Mouse (Mus musculus) bone marrow, adult 2 months (tissue): Measurements from ENCODE around the gene Pard3. TPM values are rescaled to one million over a fixed set of nuclear protein-coding genes. Genes with fewer than 3 reads are reported as not detected.

Source experiments
- H3K27ac ChIP-seq: fragments of 200-500 bp; 2 replicates; pipeline ENCODE4 v1.5.1; 2012; ENCODE audit warnings: low read depth, mild to moderate bottlenecking, control low read depth, inconsistent platforms, low read length; ENCODE audit not compliant: control insufficient read depth, poor library complexity, insufficient read depth
- H3K4me1 ChIP-seq: fragments of 200-500 bp; 2 replicates; pipeline ENCODE4 v1.6.1; 2011; ENCODE audit warnings: low read length; ENCODE audit not compliant: control insufficient read depth, insufficient read depth
- H3K4me3 ChIP-seq: fragments of 200-500 bp; replicated peaks from 2 replicates; pipeline ENCODE3; 2011; ENCODE audit warnings: mild to moderate bottlenecking, low read depth, low read length, control low read depth; ENCODE audit not compliant: control insufficient read depth
- CTCF ChIP-seq: fragments of 200-500 bp; IDR thresholded peaks from 2 replicates; pipeline ENCODE4 v1.5.1; 2011; ENCODE audit warnings: low read length, control low read depth; ENCODE audit not compliant: control insufficient read depth, insufficient read depth
- POLR2A ChIP-seq: fragments of 200-500 bp; IDR thresholded peaks from 2 replicates; pipeline ENCODE4 v1.6.1; 2011; ENCODE audit warnings: low read depth, mild to moderate bottlenecking, control low read depth, low read length, borderline replicate concordance; ENCODE audit not compliant: control insufficient read depth
- WGBS: fragments of 180-500 bp; shearing (Covaris S2); methylation state at CpG from one replicate; pipeline ENCODE4 v1.1.7; 2018; 5-methylcytosine and 5-hydroxymethylcytosine counted together
- polyA plus RNA-seq: library from polyadenylated mRNA; stranded (reverse); fragments of >200 nt; gene quantifications from 2 replicates; pipeline ENCODE4 v1.2.4, GENCODE M21; 2011; ENCODE audit warnings: low replicate concordance; ENCODE audit not compliant: missing spikeins, insufficient read depth, insufficient read length

Gene Pard3
- polyA plus RNA-seq, 1 experiment: 3.8 TPM

DNA sequence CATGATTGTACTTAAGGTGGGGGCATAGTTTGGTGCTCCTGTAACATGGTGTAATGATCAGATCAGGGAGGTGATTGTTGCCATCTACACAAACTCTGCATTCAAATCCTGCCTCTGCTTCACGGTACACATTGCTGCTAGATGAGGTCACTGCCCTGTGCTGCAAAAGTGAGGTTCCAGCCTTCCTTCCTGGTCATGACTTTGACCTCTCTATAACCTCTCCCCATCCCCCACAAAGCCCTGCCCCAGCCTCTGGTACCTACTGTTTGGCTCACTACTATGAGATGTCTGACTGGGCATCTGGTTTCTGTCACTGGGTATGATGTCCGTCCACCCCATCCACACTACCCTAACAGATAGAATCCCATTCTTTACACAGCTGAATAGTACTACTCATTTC lies 408.5 kb downstream of the Pard3 start:
- no peak overlapping the region for H3K27ac ChIP-seq
- 77% methylated on average over 2 of the region's 2 CpGs for WGBS
- no peak overlapping the region for H3K4me3 ChIP-seq
- H3K4me1 ChIP-seq: no peaks in the 10 kb centered on the region
- TF ChIP-seq POLR2A (no peak), CTCF (no peak)

- H3K27ac ChIP-seq: no peak overlapping the region
- no peaks in the 10 kb centered on the region for H3K4me1 ChIP-seq
- TF ChIP-seq POLR2A (no peak), CTCF (no peak)
- WGBS: 72% methylated on average over 2 of the region's 2 CpGs
- no peak overlapping the region for H3K4me3 ChIP-seq
Measured at GRCm38 (mm10) chr8:127480003-127480402, 416.3 kb downstream of the Pard3 start.

DNA sequence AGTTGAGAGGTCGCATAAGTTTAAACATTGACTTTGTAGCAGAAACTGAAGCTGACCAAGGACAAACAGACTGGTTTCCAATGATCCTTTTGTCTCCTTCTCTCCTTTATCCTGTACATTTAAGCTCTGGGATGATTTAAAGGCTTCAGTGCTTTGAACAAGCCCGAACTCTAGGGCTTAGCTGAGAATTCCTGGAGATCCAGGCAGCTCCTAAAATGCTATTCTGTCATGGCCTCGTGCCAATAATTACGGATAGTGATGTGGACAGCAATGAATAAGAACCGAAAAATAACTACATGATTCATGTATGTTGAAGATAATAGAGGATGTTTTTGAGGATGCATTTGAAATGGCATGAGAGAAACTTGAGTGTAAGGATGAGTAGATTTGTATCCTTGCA lies 421.9 kb downstream of the Pard3 start:
- no peaks in the 10 kb centered on the region; the same call in 1 of the 2 replicates for H3K4me1 ChIP-seq
- no peak overlapping the region for H3K4me3 ChIP-seq
- 77% methylated on average over 5 of the region's 5 CpGs for WGBS
- no peak overlapping the region for H3K27ac ChIP-seq
- TF ChIP-seq POLR2A: no peak
- no peak for TF ChIP-seq CTCF

DNA sequence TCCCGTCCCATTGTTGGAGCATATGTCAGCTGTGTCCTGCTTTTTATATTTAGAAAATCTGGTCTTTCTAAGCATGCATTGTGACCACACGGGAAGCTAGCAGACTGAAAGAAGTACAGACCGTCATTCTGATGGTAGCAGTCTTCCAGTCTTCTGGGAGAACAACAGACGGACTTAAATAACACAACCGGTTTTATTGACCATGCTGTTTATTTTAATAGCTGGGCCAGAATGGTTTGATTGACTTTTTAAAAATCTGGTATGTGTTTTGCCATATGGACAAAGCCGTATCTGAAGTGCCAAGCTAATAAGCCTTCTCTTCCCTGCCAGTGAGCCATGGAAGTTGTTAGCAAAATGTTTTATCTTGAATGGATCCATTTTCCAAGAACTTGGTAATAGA lies 428.3 kb downstream of the Pard3 start:
- no peak for TF ChIP-seq CTCF
- TF ChIP-seq POLR2A: no peak
- no peaks in the 10 kb centered on the region; the same call in 1 of the 2 replicates for H3K4me1 ChIP-seq
- H3K27ac ChIP-seq: no peak overlapping the region
- 86% methylated on average over 6 of the region's 6 CpGs for WGBS
- no peak overlapping the region for H3K4me3 ChIP-seq

GRCm38 (mm10) chr8:127495226-127495780 lies 431.6 kb downstream of the Pard3 start:
- WGBS: 59% methylated on average over 4 of the region's 4 CpGs
- H3K4me1 ChIP-seq: no peaks in the 10 kb centered on the region; the same call in 1 of the 2 replicates
- H3K27ac ChIP-seq: no peak overlapping the region
- H3K4me3 ChIP-seq: no peak overlapping the region
- TF ChIP-seq CTCF: no peak
- TF ChIP-seq POLR2A: no peak

GRCm38 (mm10) chr8:127498997-127499719 lies 435.5 kb downstream of the Pard3 start:
- no peak overlapping the region for H3K27ac ChIP-seq
- no peak overlapping the region for H3K4me3 ChIP-seq
- no peak for TF ChIP-seq POLR2A
- TF ChIP-seq CTCF: no peak
- peaks cover 4% of the 10 kb centered on the region for H3K4me1 ChIP-seq
- WGBS: 73% methylated on average over 13 of the region's 13 CpGs

- TF ChIP-seq CTCF (no peak), POLR2A (no peak)
- WGBS: 8% methylated on average over 13 of the region's 13 CpGs
- Histone ChIP-seq H3K4me3 (peak overlapping the region; percentile 7), H3K27ac (no peak overlapping the region), H3K4me1 (peaks cover 4% of the 10 kb centered on the region)
Measured at GRCm38 (mm10) chr8:127499720-127500114, 436.0 kb downstream of the Pard3 start.

DNA sequence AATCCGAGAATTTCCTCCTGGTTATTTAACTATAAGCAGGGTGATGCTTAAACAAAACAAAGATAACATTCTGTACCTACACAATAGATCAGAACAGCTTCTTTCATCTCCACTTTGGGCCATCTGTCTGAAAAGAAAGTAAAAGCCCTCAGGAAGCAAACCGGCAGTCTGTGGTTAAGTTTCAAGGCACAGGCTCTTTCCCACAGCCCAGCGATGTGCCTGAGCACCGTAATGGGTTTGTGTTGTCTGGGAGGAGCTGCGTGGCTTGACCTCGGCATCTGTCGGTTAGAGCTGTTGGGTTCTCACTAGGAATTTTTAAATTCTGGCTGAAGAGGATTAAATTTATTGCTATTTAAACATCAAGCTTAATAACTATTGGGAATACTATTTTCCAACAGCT lies 436.5 kb downstream of the Pard3 start:
- Histone ChIP-seq H3K4me1 (peaks cover 4% of the 10 kb centered on the region), H3K27ac (no peak overlapping the region), H3K4me3 (peak overlapping the region; percentile 16)
- TF ChIP-seq CTCF: no peak
- no peak for TF ChIP-seq POLR2A
- WGBS: under 1% methylated on average over 7 of the region's 7 CpGs

DNA sequence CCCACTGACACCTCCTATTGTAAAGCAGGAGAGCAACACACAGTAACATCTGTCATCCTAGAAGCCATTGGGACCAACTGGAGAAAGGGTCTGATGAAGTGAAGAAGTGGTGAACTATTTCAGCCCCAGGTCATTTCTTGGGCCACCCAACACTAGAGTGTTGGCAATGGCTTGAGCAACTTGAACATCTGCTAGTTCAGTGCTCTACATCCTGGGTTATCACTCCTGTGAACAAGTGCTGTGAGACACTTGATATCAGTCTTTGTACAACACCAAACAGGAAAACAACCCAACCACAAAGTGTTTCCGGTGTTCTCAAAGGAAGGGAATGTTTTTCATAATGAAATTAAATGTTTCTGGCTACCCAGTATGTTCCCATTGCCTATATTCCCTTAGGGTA lies 438.1 kb downstream of the Pard3 start:
- Histone ChIP-seq H3K27ac (no peak overlapping the region), H3K4me1 (peaks cover 4% of the 10 kb centered on the region), H3K4me3 (no peak overlapping the region)
- no peak for TF ChIP-seq POLR2A
- 5% methylated on average over 1 of the region's 1 CpGs for WGBS
